Mouse (Mus musculus): Measurements from ENCODE around the gene Ctag2.

Gene Ctag2

DNA sequence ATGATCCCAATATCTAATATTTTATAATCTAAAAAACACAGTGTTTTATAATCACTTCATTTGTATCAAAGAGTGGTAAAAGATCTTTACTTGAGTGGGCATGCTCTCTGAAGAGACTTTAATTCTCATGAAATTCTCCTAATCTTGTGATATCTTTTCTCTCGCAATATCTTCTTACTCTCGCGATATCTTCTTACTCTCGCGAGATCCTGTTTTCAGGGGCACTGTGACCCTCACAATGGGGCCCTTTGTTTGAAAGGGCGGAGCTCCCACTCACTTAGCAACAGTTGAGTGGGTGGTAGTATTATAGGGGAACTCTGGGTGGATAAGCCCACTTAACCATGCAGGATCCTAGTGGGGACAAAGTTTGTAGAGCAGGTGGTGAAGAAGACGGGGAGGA is at the start of gene Ctag2:
Ctag2 (plus strand) TSS at position 301 of the 400 bp plus-strand sequence.
- DNase-seq (ENCODE audit: low spot score in 2 of 2), result no peak

Data from frontal cortex, postnatal 10 days (tissue).